Mouse (Mus musculus) midbrain, embryonic 12.5 days (tissue): ENCODE measurements around the gene Asb2. TPM values are rescaled to one million over a fixed set of nuclear protein-coding genes. Genes with fewer than 3 reads are reported as not detected.
A peak's percentile ranks its signal among the peaks of the same experiment; 100 is the strongest.

Experiments
- ATAC-seq: fragments of 200-750 bp; cut with Nextera tagmentation; 2 replicates; pipeline ENCODE4 v1.8.0; 2017; ENCODE audit warnings: low read depth, moderate TSS enrichment, moderate library complexity; ENCODE audit not compliant: low FRiP score
- H3K27ac ChIP-seq: fragments of 300-500 bp; sonication (generic); replicated peaks from 2 replicates; pipeline ENCODE4 v1.5.1; 2016; ENCODE audit warnings: mild to moderate bottlenecking
- H3K27me3 ChIP-seq: fragments of 300-500 bp; sonication (generic); 2 replicates; pipeline ENCODE4 v1.6.1; 2016; ENCODE audit warnings: mild to moderate bottlenecking
- H3K36me3 ChIP-seq: fragments of 300-500 bp; sonication (generic); 2 replicates; pipeline ENCODE4 v1.6.1; 2016
- H3K4me1 ChIP-seq: fragments of 300-500 bp; sonication (generic); 2 replicates; pipeline ENCODE4 v1.6.1; 2016
- H3K4me2 ChIP-seq: fragments of 300-500 bp; sonication (generic); replicated peaks from 2 replicates; pipeline ENCODE4 v1.6.1; 2016; ENCODE audit warnings: mild to moderate bottlenecking, moderate library complexity
- H3K4me3 ChIP-seq: fragments of 300-500 bp; sonication (generic); 2 replicates; pipeline ENCODE4 v1.5.1; 2016; ENCODE audit warnings: mild to moderate bottlenecking
- H3K9ac ChIP-seq: fragments of 300-500 bp; sonication (generic); replicated peaks from 2 replicates; pipeline ENCODE4 v1.6.1; 2016; ENCODE audit warnings: mild to moderate bottlenecking, moderate library complexity
- H3K9me3 ChIP-seq: fragments of 300-500 bp; sonication (generic); 2 replicates; pipeline ENCODE4 v1.6.1; 2016; ENCODE audit warnings: mild to moderate bottlenecking
- WGBS: fragments of 180-500 bp; shearing (Covaris S2); methylation state at CpG from one replicate; pipeline ENCODE4 v1.1.7; 2016; 5-methylcytosine and 5-hydroxymethylcytosine counted together
- polyA plus RNA-seq: library from polyadenylated mRNA; unstranded; fragments of >200 nt; fragmentation: Nextera tagmentation; extraction: Ambion mirVana; gene quantifications from 2 replicates; pipeline ENCODE4 v1.2.1, GENCODE M21; 2016

Asb2 gene
- polyA plus RNA-seq, 1 experiment from 2014 or later, result 1.2 TPM

- H3K36me3 ChIP-seq, result no peaks in the 10 kb centered on the region
- 42% methylated on average over 6 of the region's 6 CpGs for WGBS
- no peaks in the 10 kb centered on the region for H3K9me3 ChIP-seq
- H3K9ac ChIP-seq, result peak overlapping the region; percentile 47
- H3K4me3 ChIP-seq, result peak overlapping the region; percentile 53; the same call in 1 of the 2 replicates
- peaks cover 53% of the 10 kb centered on the region for H3K27me3 ChIP-seq
- no peak for ATAC-seq
- H3K4me1 ChIP-seq, result peaks cover 58% of the 10 kb centered on the region
- peak overlapping the region; percentile 68 for H3K4me2 ChIP-seq
- H3K27ac ChIP-seq, result peak overlapping the region; percentile 96
Measured at GRCm38 (mm10) chr12:103313274-103313673, 42.5 kb downstream of the Asb2 start.

- no peak overlapping the region for H3K27ac ChIP-seq
- ATAC-seq, result no peak
Measured at GRCm38 (mm10) chr12:103311921-103312320, 43.9 kb downstream of the Asb2 start.

GRCm38 (mm10) chr12:103310744-103311267, 45.0 kb downstream of the Asb2 start, which contains the start of gene Fam181a:
TSS of gene Fam181a (plus strand) at chr12:103310975.
- Histone ChIP-seq H3K4me3 (no peak within 1 kb of the TSS), H3K4me2 (no peak within 1 kb of the TSS), H3K36me3 (no peaks in the 10 kb centered on the region), H3K4me1 (peaks cover 41% of the 10 kb centered on the region), H3K9ac (no peak within 1 kb of the TSS), H3K27ac (no peak within 1 kb of the TSS), H3K27me3 (peaks cover 43% of the 10 kb centered on the region), H3K9me3 (no peaks in the 10 kb centered on the region)
- no peak for ATAC-seq
- 74% methylated on average over 2 of the region's 2 CpGs for WGBS

More at GRCm38 (mm10) chr12:103311921-103312320, 43.9 kb downstream of the Asb2 start:
- Histone ChIP-seq H3K27me3 (peaks cover 49% of the 10 kb centered on the region), H3K9ac (no peak overlapping the region), H3K9me3 (no peaks in the 10 kb centered on the region), H3K4me3 (no peak overlapping the region), H3K4me2 (no peak overlapping the region), H3K36me3 (no peaks in the 10 kb centered on the region), H3K4me1 (peaks cover 52% of the 10 kb centered on the region)
- WGBS, result 77% methylated on average over 8 of the region's 8 CpGs

GRCm38 (mm10) chr12:103306720-103307119, 49.1 kb downstream of the Asb2 start:
- 19% methylated on average over 3 of the region's 3 CpGs for WGBS
- Histone ChIP-seq H3K9me3 (no peaks in the 10 kb centered on the region), H3K4me1 (peaks cover 1% of the 10 kb centered on the region; the same call in 1 of the 2 replicates), H3K4me3 (no peak overlapping the region), H3K4me2 (no peak overlapping the region), H3K27me3 (peaks cover 26% of the 10 kb centered on the region), H3K9ac (no peak overlapping the region), H3K36me3 (no peaks in the 10 kb centered on the region), H3K27ac (no peak overlapping the region)
- peak; percentile 24; the same call in 1 of the 2 replicates for ATAC-seq

- Histone ChIP-seq H3K27me3 (peaks cover 22% of the 10 kb centered on the region), H3K4me3 (no peak overlapping the region), H3K27ac (no peak overlapping the region), H3K4me2 (no peak overlapping the region), H3K9ac (no peak overlapping the region), H3K4me1 (no peaks in the 10 kb centered on the region), H3K36me3 (no peaks in the 10 kb centered on the region), H3K9me3 (no peaks in the 10 kb centered on the region)
- peak; percentile 55 for ATAC-seq
- WGBS, result 29% methylated on average over 2 of the region's 2 CpGs
Measured at GRCm38 (mm10) chr12:103306224-103306623, 49.6 kb downstream of the Asb2 start.

GRCm38 (mm10) chr12:103302960-103303359, 52.8 kb downstream of the Asb2 start:
- Histone ChIP-seq H3K27me3 (peaks cover 17% of the 10 kb centered on the region), H3K4me1 (no peaks in the 10 kb centered on the region), H3K9me3 (no peaks in the 10 kb centered on the region), H3K4me3 (no peak overlapping the region), H3K36me3 (no peaks in the 10 kb centered on the region), H3K27ac (no peak overlapping the region), H3K9ac (no peak overlapping the region), H3K4me2 (no peak overlapping the region)
- 93% methylated on average over 1 of the region's 1 CpGs for WGBS
- no peak for ATAC-seq

- Histone ChIP-seq H3K27ac (no peak overlapping the region), H3K36me3 (no peaks in the 10 kb centered on the region), H3K27me3 (peaks cover 7% of the 10 kb centered on the region; the same call in 1 of the 2 replicates), H3K4me2 (no peak overlapping the region), H3K4me3 (no peak overlapping the region), H3K9me3 (no peaks in the 10 kb centered on the region), H3K4me1 (no peaks in the 10 kb centered on the region), H3K9ac (no peak overlapping the region)
- ATAC-seq, result no peak
- 51% methylated on average over 2 of the region's 2 CpGs for WGBS
Measured at GRCm38 (mm10) chr12:103301645-103302044, 54.2 kb downstream of the Asb2 start.

- peaks cover 7% of the 10 kb centered on the region for H3K4me1 ChIP-seq
- peaks cover 7% of the 10 kb centered on the region; the same call in 1 of the 2 replicates for H3K27me3 ChIP-seq
- no peak overlapping the region for H3K27ac ChIP-seq
- no peak overlapping the region for H3K9ac ChIP-seq
- H3K36me3 ChIP-seq, result no peaks in the 10 kb centered on the region
- H3K9me3 ChIP-seq, result no peaks in the 10 kb centered on the region
- no peak overlapping the region for H3K4me2 ChIP-seq
- no peak overlapping the region for H3K4me3 ChIP-seq
- WGBS, result 75% methylated on average over 9 of the region's 9 CpGs
- ATAC-seq, result no peak
Measured at GRCm38 (mm10) chr12:103300493-103300892, 55.3 kb downstream of the Asb2 start.

- Histone ChIP-seq H3K27me3 (no peaks in the 10 kb centered on the region), H3K4me3 (no peak overlapping the region), H3K36me3 (no peaks in the 10 kb centered on the region), H3K4me2 (no peak overlapping the region), H3K4me1 (peaks cover 7% of the 10 kb centered on the region), H3K27ac (no peak overlapping the region), H3K9ac (no peak overlapping the region), H3K9me3 (no peaks in the 10 kb centered on the region)
- WGBS, result 14% methylated on average over 4 of the region's 4 CpGs
- no peak for ATAC-seq
Measured at GRCm38 (mm10) chr12:103296292-103296691, 59.5 kb downstream of the Asb2 start.

- Histone ChIP-seq H3K27ac (no peak overlapping the region), H3K4me3 (no peak overlapping the region), H3K9me3 (no peaks in the 10 kb centered on the region), H3K4me2 (no peak overlapping the region), H3K9ac (no peak overlapping the region), H3K27me3 (no peaks in the 10 kb centered on the region), H3K4me1 (peaks cover 7% of the 10 kb centered on the region), H3K36me3 (no peaks in the 10 kb centered on the region)
- ATAC-seq, result no peak
- WGBS, result 95% methylated on average over 3 of the region's 3 CpGs
Measured at GRCm38 (mm10) chr12:103292366-103292765, 63.4 kb downstream of the Asb2 start.

- no peaks in the 10 kb centered on the region for H3K9me3 ChIP-seq
- no peak overlapping the region for H3K27ac ChIP-seq
- no peak overlapping the region for H3K4me2 ChIP-seq
- no peak for ATAC-seq
- no peaks in the 10 kb centered on the region; the same call in 1 of the 2 replicates for H3K4me1 ChIP-seq
- no peaks in the 10 kb centered on the region for H3K36me3 ChIP-seq
- H3K27me3 ChIP-seq, result no peaks in the 10 kb centered on the region
- no peak overlapping the region for H3K9ac ChIP-seq
- WGBS, result 82% methylated on average over 4 of the region's 4 CpGs
- no peak overlapping the region for H3K4me3 ChIP-seq
Measured at GRCm38 (mm10) chr12:103287276-103287675, 68.5 kb downstream of the Asb2 start.

- ATAC-seq, result no peak
- Histone ChIP-seq H3K9me3 (no peaks in the 10 kb centered on the region; the same call in 1 of the 2 replicates), H3K27ac (no peak overlapping the region), H3K4me3 (no peak overlapping the region), H3K36me3 (no peaks in the 10 kb centered on the region), H3K4me1 (no peaks in the 10 kb centered on the region), H3K9ac (no peak overlapping the region), H3K4me2 (no peak overlapping the region), H3K27me3 (no peaks in the 10 kb centered on the region)
- 94% methylated on average over 3 of the region's 3 CpGs for WGBS
Measured at GRCm38 (mm10) chr12:103283411-103283810, 72.4 kb downstream of the Asb2 start.

- Histone ChIP-seq H3K9ac (no peak overlapping the region), H3K36me3 (no peaks in the 10 kb centered on the region), H3K27ac (no peak overlapping the region), H3K27me3 (no peaks in the 10 kb centered on the region), H3K4me1 (no peaks in the 10 kb centered on the region), H3K4me2 (no peak overlapping the region), H3K9me3 (peaks cover 5% of the 10 kb centered on the region), H3K4me3 (no peak overlapping the region)
- ATAC-seq, result no peak
- WGBS, result 64% methylated on average over 6 of the region's 6 CpGs
Measured at GRCm38 (mm10) chr12:103282936-103283335, 72.9 kb downstream of the Asb2 start.
